Mouse (Mus musculus) adipocyte (in vitro differentiated cells): ENCODE results near the gene Irf2bp2.
A peak's percentile ranks its signal among the peaks of the same experiment; 100 is the strongest.

Source experiments
- DNase-seq: peaks from one replicate; pipeline ENCODE4 v3.0.0-alpha.2; 2016; ENCODE audit warnings: low spot score

The Irf2bp2 gene

DNA sequence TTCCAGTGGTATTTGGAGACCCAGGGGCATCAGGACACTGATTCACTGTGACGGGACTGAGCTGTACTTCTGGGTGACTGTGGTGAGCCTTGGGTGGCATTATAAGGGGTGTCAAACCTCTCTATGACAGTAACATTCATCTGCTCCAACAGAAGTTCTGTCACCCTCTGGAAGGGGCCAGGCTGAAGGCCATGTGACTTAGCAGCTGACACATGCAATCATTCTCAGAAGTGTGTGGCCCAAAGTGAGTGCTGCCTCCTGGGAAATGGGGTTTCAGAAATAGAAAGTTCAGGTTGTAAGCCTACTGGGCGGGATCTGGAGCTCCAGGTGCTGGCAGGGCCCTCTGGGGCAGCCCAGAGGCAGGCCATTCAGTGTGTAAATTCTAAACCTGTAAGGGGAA lies 26.1 kb downstream of the Irf2bp2 start:
- peak; percentile 41 for DNase-seq

DNA sequence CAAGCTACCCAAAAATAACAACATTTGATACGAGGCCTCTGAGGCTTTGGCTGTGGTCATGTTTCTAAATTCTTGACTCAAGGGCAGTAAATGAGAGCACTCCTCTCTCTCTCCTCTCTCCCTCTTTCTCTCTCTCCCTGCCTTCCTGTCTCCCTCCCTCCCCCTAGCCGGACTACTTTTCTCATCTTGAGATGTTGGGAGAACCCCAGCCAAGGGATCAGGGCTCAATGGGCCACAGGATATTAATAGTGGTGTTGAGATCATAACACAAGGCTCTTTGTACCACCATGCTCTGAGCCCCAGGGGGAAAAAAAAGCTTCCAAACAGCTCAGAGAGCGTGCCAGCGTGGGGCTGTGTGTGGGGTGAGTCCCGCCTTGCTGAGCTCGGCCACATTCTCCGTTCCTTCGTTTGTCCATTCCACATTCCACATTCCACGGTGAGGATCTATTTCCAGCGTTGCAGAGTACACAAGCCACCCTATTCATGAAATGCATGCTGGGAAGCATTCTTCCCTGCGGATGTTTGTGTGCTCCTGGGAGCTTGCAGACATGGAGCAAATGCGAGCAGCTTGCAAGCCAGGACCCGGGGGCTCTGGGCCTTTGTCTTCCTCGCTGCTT lies 27.2 kb downstream of the Irf2bp2 start:
- DNase-seq, result peak; percentile 66

DNA sequence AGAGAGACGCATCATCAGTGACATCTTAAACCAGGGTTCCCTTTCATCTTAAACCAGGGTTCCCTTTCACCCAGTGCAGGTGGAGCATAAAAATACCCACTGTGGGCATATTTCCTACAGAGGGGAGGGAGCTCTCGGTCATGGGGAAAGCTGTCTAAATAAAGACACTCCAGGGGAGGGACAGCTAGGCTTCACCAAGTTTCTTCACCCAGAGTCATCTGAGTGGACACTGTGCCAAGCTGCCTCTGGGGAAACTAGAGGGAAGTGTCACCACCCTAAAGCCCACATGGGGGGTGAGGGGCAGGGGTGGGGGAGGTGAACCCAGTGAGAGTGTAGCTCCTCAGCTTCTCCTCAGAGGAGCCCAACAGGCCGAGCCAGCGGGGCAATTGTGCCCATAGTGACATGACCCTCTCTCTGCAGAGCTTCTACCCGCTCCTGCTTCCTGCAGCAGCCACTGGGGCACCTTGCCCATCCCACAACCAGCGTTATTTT lies 27.8 kb downstream of the Irf2bp2 start:
- peak; percentile 85 for DNase-seq

DNA sequence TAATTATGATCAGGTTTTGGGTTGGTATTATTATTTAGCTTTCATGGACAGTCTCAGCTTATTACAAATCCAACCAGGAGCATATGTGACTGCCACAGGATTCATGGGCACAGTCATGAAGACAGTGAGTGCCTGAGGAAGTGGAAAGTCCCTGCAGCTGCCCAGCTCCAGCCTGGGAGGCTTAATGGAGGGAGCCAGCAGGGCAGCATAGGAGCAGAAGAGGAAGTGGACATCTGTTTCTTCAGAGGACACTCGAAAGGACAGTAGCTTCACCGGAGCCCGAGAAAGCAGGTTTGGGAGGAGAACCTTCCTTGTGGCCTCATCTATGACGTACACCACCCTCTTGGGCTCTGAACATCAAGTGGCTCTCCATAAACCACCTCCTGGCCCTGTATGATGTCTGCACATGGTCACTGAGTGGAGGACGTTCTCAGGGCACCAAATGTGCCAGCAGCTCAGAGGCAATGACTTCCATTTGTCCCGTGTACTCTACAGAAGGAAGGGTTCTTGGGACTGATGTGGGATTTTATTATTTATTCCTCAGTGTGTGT lies 28.5 kb downstream of the Irf2bp2 start:
- DNase-seq, result no peak

DNA sequence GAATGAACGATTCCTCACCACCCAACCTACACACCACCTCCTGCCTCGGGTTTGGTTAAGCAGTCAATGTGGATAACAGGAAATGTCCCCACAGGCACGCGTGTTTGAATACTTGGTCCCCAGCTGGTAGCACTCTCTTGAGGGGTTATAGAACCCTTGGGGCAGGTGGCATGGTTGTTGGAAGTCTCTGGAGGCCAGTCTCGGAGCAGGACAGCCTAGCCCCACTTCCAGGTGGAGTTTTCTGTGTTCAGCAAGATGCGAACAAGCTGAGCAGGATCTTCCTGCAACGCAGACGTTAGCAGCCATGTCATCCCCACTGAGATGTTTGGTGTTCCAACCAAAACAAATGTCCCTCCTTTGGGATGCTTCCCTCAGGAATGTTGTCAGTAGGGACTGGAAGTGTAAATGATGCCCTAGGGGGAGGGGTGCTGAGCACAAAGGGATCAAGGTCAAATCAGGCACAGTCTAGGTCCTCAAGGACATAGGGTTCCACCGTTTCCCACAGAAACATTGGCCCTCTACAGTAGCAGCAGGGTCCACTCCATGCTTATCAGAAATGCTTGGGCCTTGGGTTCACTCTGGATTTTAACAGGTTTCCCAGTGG lies 29.1 kb downstream of the Irf2bp2 start:
- no peak for DNase-seq

DNA sequence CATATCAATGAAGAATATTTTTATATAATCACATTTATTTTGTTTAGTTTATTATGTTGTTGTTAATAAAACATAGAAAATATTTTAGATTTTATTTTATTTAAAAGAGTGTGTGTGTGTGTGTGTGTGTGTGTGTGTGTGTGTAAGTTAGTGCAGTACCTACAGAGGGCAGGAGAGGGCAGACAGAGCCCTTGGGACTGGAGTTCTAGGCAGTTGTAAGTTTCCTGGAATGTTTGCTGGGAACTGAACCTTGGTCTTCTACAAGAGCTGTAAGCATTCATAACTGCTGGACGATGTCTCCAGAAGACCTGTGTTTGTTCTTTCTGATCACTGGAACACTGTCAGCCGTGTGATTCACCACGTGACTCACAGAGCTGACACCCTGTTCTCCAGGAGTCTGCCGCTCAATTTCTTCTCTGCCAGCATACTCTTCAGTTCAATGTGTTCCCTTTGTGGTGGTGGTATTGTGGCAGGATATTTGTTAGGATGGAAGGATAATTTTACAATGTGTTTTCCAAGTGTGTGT lies 32.4 kb downstream of the Irf2bp2 start:
- DNase-seq, result no peak

DNA sequence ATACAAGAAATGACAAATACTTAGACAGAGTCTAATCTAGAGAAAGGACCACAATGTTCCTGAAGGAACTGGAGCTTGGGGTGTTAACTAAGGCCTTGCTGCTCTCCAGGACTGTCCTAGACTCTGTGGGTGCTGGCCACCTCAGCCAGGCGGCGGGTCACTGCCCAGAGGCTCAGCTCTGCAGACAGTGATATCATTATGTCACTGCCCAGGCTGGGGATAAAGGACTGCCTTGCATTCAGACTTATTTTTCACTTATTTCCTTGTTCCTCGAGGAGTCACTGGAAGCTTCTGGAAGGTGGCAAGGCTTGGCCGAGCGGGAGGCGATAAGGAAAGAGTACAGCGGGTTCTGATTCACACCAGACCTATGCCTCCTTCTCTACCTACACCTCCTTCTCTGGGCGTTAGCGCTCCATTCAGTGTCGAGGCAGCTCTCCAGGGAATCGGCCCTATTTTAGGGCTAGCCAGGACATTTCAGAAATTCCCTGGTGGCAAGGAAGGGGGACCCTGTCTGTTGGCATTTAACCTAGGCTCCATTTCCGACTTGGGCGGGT lies 35.3 kb downstream of the Irf2bp2 start:
- DNase-seq, result no peak

DNA sequence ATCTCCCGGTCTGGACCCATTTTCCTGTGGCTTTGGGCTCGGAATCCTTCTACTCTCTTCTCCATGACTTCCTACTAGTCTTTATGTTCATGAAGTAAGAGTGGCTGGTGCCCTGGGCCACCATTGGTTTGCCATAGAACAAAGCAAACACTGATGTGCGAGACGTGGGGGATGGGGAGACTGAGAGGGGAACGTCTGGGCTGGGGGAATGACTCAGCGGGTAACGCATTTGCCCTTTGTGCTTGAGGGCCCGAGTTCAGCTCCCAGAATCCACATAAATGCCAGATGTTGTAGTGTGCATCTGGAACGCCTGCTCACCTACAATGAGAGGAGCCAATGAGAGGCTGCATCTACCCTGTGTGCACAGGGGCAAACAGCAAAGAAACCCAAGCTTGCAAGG lies 36.4 kb downstream of the Irf2bp2 start:
- no peak for DNase-seq

DNA sequence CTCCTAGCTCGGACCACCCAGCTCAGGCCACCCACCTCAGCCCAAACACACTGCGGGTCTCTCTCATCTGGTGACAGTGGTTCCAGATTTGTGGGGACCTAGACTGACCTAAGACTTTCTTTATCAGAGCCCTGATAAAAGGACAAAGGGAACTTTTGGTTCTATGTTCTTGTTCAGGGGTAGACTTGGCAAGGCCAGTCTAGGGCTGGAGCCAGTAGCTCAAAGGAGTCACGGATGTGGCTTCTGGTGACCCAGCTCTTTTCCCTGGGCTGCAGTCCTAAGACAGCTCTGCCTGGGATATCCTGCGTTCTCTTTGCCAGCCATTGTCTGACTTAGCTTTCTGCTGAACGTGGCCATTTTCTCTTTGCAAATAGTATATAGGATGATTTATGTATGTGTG lies 37.1 kb downstream of the Irf2bp2 start:
- no peak for DNase-seq

DNA sequence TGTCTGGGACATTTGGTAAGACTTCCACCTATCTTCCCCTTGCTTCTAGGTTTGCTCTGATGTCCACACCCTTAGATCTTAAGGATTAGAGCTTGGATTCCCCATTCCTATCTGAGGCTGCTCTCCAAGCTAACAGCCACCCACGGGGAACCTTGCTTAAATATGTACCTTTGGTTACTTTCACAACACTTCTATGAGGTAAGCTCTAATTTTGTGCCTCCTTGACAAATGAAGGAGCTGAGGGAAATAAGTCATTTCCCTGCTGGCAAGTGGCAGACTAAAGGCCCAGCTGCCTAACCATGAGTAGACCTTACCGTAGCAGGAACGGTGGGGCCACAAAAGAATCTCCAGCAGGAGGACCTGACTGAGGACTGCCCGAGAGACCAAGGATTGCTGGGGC lies 39.0 kb downstream of the Irf2bp2 start:
- DNase-seq, result no peak

DNA sequence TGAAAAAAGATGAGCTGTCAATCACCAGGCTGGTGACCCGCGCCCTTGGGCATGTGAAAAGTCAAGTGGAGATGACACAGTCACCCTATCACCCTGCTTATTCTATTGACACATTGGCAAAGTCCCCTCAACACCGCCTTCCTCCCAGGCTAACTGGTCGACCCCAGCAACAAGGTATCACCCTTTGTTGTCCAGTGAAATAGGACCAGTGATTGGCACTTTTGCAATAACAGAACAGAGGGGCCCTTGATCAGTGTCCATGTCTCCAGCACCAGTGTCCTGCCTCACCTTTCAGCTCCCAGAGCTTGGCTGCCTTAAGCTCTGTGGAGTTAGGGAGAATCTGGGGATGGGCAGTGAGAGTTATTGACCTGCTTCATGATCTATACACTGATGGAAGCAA lies 41.9 kb downstream of the Irf2bp2 start:
- DNase-seq, result no peak

DNA sequence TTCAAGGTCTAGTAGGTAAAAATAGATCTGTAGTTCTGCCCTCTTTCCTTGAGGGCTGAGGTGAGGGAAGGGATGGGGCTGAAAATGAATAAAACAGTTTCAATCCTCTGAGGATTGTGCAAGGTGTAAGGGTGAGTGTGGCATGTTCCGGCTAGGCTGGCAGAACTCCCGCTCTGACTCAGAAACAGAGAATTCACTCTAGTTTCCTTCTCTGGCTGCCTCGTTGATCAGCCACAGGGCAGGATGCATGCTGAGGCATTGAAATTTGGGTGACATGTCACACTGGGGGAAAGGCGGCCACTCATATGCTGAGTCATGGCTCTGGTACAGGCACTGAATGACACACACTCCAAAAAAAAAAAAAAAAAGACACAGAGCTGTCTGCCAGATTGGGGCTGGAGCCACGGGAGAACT lies 42.8 kb downstream of the Irf2bp2 start:
- DNase-seq, result peak; percentile 89

DNA sequence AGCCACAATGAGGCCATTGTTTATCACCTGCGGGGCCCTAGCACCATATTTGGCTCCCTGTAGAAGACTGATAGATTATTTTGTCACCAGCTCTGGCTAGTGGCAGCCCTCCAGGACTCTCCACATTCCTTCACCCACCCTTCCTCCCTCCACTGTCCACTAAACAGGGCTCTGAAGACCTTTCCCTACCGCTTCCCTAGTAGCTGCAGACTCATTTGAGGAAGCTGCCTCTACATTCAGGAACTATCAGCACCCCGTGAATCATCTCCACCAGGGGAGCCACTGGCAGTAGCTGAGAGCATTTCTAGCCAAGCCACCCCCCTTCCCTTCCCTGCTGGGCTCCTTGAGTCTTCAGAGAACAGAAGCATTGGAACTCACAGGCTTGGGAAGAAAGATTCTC lies 45.9 kb downstream of the Irf2bp2 start:
- DNase-seq, result peak; percentile 54

DNA sequence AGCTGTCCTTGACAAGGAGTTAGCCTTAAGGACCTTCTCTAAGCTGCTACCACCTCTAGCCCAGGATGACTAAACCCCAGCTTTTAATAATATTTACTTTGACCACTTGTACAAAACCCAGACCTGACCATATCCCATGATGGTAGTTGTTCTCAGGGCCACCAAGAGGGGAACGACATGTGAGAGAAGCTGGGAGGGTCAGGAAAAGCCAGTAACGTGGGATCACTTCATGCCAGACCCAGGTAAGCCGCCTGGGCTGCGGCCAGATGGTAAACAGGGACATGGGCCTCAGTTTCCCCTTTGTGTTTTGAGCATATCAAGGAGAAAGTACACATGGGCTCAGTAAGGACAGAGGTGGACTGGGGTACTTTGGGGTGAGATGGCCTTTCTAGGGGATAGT lies 46.4 kb downstream of the Irf2bp2 start:
- no peak for DNase-seq

DNA sequence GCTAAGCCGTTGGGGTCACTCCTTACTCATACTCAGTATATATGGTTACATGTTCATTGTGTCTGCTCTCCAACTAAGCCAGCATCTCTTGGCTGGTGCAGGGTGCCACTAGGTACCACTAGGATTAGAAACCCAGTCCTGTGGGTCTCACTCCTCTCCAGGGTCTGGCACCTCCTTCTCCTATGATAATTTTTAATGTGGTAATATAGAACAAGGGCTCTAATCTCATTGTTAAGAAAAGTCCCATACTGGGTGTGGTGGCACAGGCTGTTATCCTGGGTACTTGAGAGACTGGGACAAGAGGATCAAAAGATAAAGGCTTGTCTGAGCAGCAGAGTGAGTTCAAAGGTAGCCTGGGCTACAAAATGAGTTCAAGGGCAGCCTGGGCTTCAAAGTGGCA lies 47.3 kb downstream of the Irf2bp2 start:
- no peak for DNase-seq

DNA sequence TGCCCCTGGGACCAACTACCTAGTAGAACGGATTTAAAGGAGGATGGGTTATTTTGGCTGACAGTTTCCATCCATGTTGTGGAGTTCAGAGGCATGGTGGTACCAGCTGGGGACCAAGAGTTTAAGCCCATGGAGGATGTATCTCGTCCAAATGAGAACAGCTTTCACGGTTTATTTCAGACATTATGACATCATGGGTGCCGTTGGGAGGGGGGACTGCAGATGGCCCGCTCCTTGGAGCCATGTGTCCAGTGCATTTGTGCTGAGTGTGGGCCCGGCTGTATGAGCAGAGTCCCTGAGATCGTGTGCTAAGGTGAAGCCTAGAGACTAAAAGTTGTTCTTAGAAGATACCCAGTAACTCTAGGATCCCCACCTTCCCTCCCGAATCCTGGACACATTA lies 50.4 kb downstream of the Irf2bp2 start:
- no peak for DNase-seq

DNA sequence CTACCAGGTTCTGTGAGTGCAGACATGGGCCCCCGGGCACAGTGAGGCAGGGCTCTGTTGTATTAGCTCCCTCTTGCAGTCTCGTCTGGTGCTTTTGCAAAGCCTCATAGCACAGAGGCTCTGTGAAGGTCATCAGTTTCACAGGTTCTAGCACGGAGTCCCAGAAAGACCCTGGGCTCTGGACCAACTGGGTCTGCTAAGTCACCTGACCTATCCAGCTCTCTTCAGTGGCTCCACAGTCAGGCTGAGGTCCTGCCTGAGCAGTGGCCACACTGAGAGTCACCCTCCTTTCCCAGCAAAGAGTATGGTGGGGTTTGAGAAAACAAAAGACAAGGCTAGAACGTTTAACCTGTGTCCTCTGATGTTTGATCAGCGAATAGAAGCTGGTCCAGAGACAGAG lies 51.0 kb downstream of the Irf2bp2 start:
- DNase-seq, result no peak

DNA sequence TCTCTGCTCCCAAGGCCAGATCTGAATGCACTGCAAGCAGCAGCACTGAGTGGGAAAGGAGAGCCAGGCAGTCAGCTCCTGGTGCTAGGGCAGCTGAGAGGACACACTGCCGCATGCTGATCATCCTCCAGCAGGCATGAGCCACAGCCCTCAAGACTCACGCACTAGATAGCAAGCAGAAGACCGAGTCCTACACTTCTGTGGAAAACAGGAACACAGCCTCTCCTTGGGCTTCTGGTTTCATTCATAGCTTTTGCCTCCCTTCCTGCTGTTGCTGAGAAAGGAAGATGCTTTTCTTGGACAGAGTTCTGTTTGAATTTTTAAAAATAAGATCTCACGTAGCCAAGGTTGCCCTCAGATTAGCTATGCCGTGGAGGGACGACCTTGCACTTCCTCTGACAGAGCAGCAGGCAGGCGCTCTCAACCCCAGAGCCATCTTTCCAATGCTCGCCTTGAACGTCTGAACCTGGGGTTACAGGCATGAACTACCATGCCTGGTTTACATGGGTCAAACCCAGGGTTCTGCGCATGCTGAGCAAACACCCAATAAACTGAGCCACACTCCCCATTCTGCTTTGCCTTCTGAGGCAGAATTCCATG lies 51.6 kb downstream of the Irf2bp2 start:
- DNase-seq, result no peak

DNA sequence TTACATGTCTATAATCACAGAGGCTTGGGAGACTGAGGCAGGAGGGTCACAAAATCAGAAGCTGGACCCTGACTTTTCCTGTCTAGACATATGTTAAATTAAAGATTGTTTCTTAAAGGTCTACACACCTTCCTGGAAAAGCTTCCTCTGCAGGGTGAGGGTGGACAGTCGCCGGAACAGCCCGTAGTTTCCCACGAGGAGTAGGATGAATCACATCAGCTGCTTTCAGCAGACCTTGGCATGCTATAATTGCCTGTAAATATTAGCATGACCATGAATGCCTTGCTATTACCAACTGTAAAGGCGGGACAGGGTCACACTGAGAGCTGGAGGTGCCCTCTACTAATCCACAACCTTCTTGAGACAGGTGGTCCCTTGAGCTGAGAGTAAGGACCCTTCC lies 53.5 kb downstream of the Irf2bp2 start:
- DNase-seq, result no peak

DNA sequence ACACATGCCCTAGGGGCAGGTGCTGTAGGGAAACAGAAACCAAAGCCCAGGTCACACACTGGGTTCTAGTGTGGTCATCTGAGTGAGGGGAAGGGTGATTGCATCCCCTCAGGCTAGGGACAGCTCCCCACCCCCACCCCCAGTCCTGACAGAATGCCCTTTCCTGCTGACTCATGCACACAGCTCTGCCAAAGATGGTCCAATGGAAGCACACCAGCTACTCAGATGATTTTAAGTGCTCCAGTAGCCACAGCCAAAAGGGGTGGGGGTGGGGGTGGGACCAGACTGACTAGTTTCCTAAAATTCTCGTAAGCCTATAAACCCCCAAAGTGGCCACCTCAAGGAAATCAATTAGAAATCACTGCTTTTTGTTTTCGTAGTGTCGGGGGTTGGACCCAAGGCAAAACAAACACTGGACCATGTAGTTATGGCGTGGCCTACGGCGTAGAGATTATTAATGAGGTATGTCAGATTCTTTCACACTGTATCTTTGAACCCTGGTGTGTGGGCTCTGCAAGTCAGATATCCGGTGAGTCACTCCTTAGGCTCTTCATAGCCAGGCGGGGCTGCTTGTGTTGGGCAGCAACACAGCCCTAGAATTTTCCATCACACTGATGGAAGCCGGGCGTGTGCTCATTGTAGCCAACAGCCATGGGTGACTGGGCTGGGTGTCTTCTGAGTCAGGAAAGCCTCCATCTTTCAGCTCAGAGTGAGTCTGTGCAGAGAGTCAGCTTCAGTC lies 54.3 kb downstream of the Irf2bp2 start:
- DNase-seq, result peak; percentile 49

DNA sequence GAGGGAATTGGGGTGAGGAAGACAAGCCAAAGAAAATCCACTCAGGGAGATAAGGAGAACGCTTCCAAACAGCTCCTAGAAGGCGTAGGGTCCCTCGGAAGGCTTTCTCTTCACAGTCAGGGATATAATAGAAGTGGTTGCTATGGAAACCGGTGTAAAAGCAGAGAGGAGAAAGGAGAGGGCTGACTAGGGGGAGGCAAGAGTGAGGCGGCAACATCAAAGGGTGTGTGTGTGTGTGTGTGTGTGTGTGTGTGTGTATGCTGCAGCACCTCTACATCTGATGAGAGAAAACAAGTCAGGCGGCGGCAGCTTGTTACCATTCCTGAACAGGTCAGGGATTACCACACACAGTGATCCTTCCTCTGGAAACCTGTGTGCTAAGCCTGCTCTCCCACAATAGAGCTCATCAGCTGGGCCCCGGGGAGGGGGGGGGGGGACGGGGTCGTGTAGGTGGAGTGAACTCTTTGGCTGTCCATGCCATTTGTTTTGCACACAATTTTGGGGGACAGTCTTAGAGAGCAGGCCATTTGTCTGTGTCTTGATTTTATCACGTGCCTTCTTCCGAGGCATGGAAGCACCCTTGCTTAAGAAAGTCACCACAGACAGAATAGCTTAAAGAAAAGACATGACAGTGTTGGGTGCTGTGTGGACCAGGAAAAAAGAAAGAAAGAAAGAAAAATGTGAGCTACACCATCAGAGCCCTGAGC lies 55.0 kb downstream of the Irf2bp2 start:
- no peak for DNase-seq
